Mouse (Mus musculus): ENCODE measurements around the gene Gm10271.

- TF ChIP-seq CTCF (conservative IDR thresholded peaks at IDR 0.05; ENCODE audit: insufficient read depth, insufficient read length, low read depth, low read length), result no peak
- no peak for TF ChIP-seq POLR2A (IDR thresholded peaks at IDR 0.05; ENCODE audit: low read depth, low read length)
These were observed 41.4 kb upstream of the Gm10271 start for GRCm38 (mm10) chr10:117013689-117014390.
